Mouse (Mus musculus) adrenal gland, postnatal 4 days (tissue): ENCODE data around the gene Mchr1. TPM values are rescaled to one million over a fixed set of nuclear protein-coding genes. Genes with fewer than 3 reads are reported as not detected.

ENCODE experiments used
- DNase-seq, 2 experiments: peaks; one replicate each; pipeline ENCODE4 v3.0.0; 2021 to 2022; ENCODE audit warnings: low spot score in 2 of 2, mixed read lengths in 2 of 2
- total RNA-seq, 2 experiments: library from RNA; stranded (reverse); gene quantifications; 2 replicates each; pipeline ENCODE4 v1.2.3; 2021

The Mchr1 gene
- total RNA-seq, 2 experiments from 2014 or later = 0.99 to 1.0 TPM

GRCm38 (mm10) chr15:81272305-81273053 lies 37.2 kb downstream of the Mchr1 start:
- DNase-seq = no peak

- no peak for DNase-seq
Observed at GRCm38 (mm10) chr15:81273361-81273760, 38.1 kb downstream of the Mchr1 start.

GRCm38 (mm10) chr15:81277928-81278327 lies 42.6 kb downstream of the Mchr1 start:
- DNase-seq = no peak

GRCm38 (mm10) chr15:81278699-81279098 lies 43.4 kb downstream of the Mchr1 start:
- no peak for DNase-seq

- no peak for DNase-seq
Observed at GRCm38 (mm10) chr15:81284121-81284734, 48.9 kb downstream of the Mchr1 start.

Other genes starting within 250 kb of the Mchr1 start
- gene Mrtfa, start 44.7 kb upstream of the Mchr1 start, total RNA-seq = 10 to 100 TPM; 33.0 to 39.1 TPM
- gene Slc25a17, start 125.3 kb downstream of the Mchr1 start, total RNA-seq = 10 to 100 TPM; 83.2 to 85.2 TPM
- 100 to 1,000 TPM; 157 to 177 TPM for gene St13, start 164.6 kb downstream of the Mchr1 start, total RNA-seq
- 10 to 100 TPM; 22.7 to 24.4 TPM for gene Xpnpep3, start 164.6 kb downstream of the Mchr1 start, total RNA-seq
- under 1 TPM in 1 of 2 experiments, not detected in 1; 0.31 TPM for gene Dnajb7, start 172.8 kb downstream of the Mchr1 start, total RNA-seq
- 100 to 1,000 TPM; 154 to 155 TPM for gene Rbx1, start 230.8 kb downstream of the Mchr1 start, total RNA-seq